Comparison of ENCODE assay signal across 21 mouse cellular contexts in genomic region chr19:42459512-42459911, GRCm38 (mm10). TPM values are rescaled to one million over a fixed set of nuclear protein-coding genes. Genes with fewer than 3 reads are reported as not detected.
DNase-seq lines count a peak whose midpoint lies in the region; ATAC-seq and TF ChIP-seq lines count a peak whose summit lies in the region.
"Had no signal": no experiment of that assay in that cellular context is flagged by ENCODE, and none has a peak within 500 bp of the region (broad histone marks: within the 10 kb centered on the region; RNA-seq: fewer than 3 reads in every experiment).

No protein-coding gene starts in this region.

- TF ChIP-seq EP300 in liver, postnatal 0 days (IDR thresholded peaks at IDR 0.05; ENCODE audit: low read depth): no peak

- H3K79me2 ChIP-seq in liver, adult 2 months (ENCODE audit: control insufficient read depth, insufficient read depth, low read length): no peaks in the 10 kb centered on the region

- no peak overlapping the region for H3K9ac ChIP-seq in liver, adult 2 months (ENCODE audit: low read depth, low read length)
- no peak overlapping the region for H3K9ac ChIP-seq in liver, postnatal 0 days (replicated peaks)
- H3K9ac ChIP-seq: embryonic facial prominence, embryonic 12.5 days; forebrain, embryonic 13.5 days; forebrain, embryonic 15.5 days; forebrain, postnatal 0 days had no signal

- no peaks in the 10 kb centered on the region for H3K36me3 ChIP-seq in liver, adult 2 months (ENCODE audit: control insufficient read depth, insufficient read depth, low read length)
- H3K36me3 ChIP-seq in liver, postnatal 0 days (replicated peaks; ENCODE audit: insufficient read depth, low read length): no peaks in the 10 kb centered on the region
- H3K36me3 ChIP-seq: embryonic facial prominence, embryonic 10.5 days; embryonic facial prominence, embryonic 12.5 days; forebrain, embryonic 15.5 days; G1E had no signal

- no peak overlapping the region for H3K27ac ChIP-seq in liver, adult 2 months (replicated peaks; ENCODE audit: insufficient read depth, low read depth, low read length)
- H3K27ac ChIP-seq in liver, postnatal 0 days (ENCODE audit: low read depth): no peak overlapping the region
- H3K27ac ChIP-seq: embryonic facial prominence, embryonic 10.5 days; embryonic facial prominence, embryonic 12.5 days; forebrain, embryonic 13.5 days; forebrain, embryonic 15.5 days had no signal

- no peak overlapping the region for H3K4me3 ChIP-seq in liver, adult 2 months (ENCODE audit: insufficient read depth, low read depth, low read length)
- H3K4me3 ChIP-seq in liver, postnatal 0 days (ENCODE audit: low read depth, low read length): no peak overlapping the region
- H3K4me3 ChIP-seq: embryonic facial prominence, embryonic 10.5 days; embryonic facial prominence, embryonic 12.5 days; forebrain, embryonic 13.5 days; forebrain, embryonic 15.5 days had no signal

- peaks cover 2% of the 10 kb centered on the region; the same call in 1 of the 2 replicates for H3K4me1 ChIP-seq in liver, adult 2 months (ENCODE audit: control insufficient read depth, insufficient read depth, low read length)
- no peaks in the 10 kb centered on the region for H3K4me1 ChIP-seq in liver, postnatal 0 days (ENCODE audit: insufficient read depth)
- H3K4me1 ChIP-seq: forebrain, embryonic 13.5 days had no signal

- DNase-seq in cerebellum, adult 9-10 months: peak; percentile 15
- no peak for DNase-seq in cerebellum, adult 18-20 months
- DNase-seq in cerebellum, postnatal 14 days: peak; percentile 58 to 65
- DNase-seq in cerebellum, adult 8-10 months: no peak
- DNase-seq in liver, adult 2 months (ENCODE audit: extremely low read depth, low read depth, low spot score): peak; percentile 31
- no peak for DNase-seq in liver, postnatal 0 days
- DNase-seq: adrenal gland, adult 8-10 months; adrenal gland, postnatal 14 days; adrenal gland, postnatal 36 days; B cell, adult 2 months; cerebellum, adult 11 months; forebrain, postnatal 0 days had no signal

- no peak for TF ChIP-seq CTCF in liver, adult 2 months (IDR thresholded peaks at IDR 0.05; ENCODE audit: low read depth, low read length)
- TF ChIP-seq CTCF in liver, postnatal 0 days (IDR thresholded peaks at IDR 0.05; ENCODE audit: low read depth): no peak

- TF ChIP-seq POLR2A in liver, adult 2 months (IDR thresholded peaks at IDR 0.05; ENCODE audit: extremely low read depth, insufficient read depth, low read length): no peak

- H3K27me3 ChIP-seq in liver, adult 2 months (ENCODE audit: control insufficient read depth, insufficient read depth, low read length): no peaks in the 10 kb centered on the region
- no peaks in the 10 kb centered on the region for H3K27me3 ChIP-seq in liver, postnatal 0 days (ENCODE audit: insufficient read depth, low read length)
- H3K27me3 ChIP-seq: embryonic facial prominence, embryonic 12.5 days; forebrain, embryonic 13.5 days; forebrain, embryonic 15.5 days; Patski had no signal

- H3K4me2 ChIP-seq in liver, postnatal 0 days (ENCODE audit: low read depth, low read length): no peak overlapping the region
- H3K4me2 ChIP-seq: embryonic facial prominence, embryonic 12.5 days; forebrain, embryonic 13.5 days; forebrain, embryonic 15.5 days had no signal

- no peaks in the 10 kb centered on the region for H3K9me3 ChIP-seq in liver, postnatal 0 days (ENCODE audit: low read length)
- H3K9me3 ChIP-seq: embryonic facial prominence, embryonic 10.5 days; embryonic facial prominence, embryonic 12.5 days; forebrain, embryonic 13.5 days; forebrain, embryonic 15.5 days; G1E had no signal

- ATAC-seq in liver, postnatal 0 days: no peak
- ATAC-seq: activated CD4-positive, CD25-positive, alpha-beta regulatory T cell, adult 4 months; CD4-positive, CD25-positive, alpha-beta regulatory T cell, adult 4 months; forebrain, embryonic 13.5 days; forebrain, embryonic 15.5 days; forebrain, postnatal 0 days; Patski had no signal

- WGBS in liver, adult 2 months: 60% methylated on average over 8 of the region's 8 CpGs
- 82% methylated on average over 8 of the region's 8 CpGs for WGBS in liver, postnatal 0 days (ENCODE audit: insufficient replicate concordance)

RNA-seq across cellular contexts. Expression of gene Crtac1, which starts 27.9 kb away (rescaled TPM):
- not detected in 2 replicates for total RNA-seq in liver, adult 2 months (2014; rRNA removed)
- not detected in 2 replicates for polyA plus RNA-seq in liver, adult 2 months (2012; rRNA removed)
- 0.11 and 0.21 TPM in 2 replicates for polyA plus RNA-seq in liver, postnatal 0 days (2015; fragmentation: Nextera tagmentation; extraction: Ambion mirVana)
- total RNA-seq: CH12.LX, G1E had no signal
- polyA plus RNA-seq: activated CD4-positive, CD25-positive, alpha-beta regulatory T cell, adult 4 months; CD4-positive, CD25-positive, alpha-beta regulatory T cell, adult 4 months; G1E had no signal

RNA-seq across cellular contexts. Expression of gene R3hcc1l, which starts 59.0 kb away (rescaled TPM):
- 11.9 and 14.7 TPM in 2 replicates for total RNA-seq in liver, adult 2 months (2014; rRNA removed)
- 2.4 TPM in 2 replicates for polyA plus RNA-seq in liver, adult 2 months (2012; rRNA removed)
- polyA plus RNA-seq in liver, postnatal 0 days (2015; fragmentation: Nextera tagmentation; extraction: Ambion mirVana): 7.5 and 7.9 TPM in 2 replicates

Comparison
In these comparisons a context has a peak if more than half of its experiments do, and no peak if none do; other contexts are left out.
1. DNase-seq: peak in cerebellum, adult 9-10 months (single experiment), cerebellum, postnatal 14 days (2 of 2) and liver, adult 2 months (single experiment); none in cerebellum, adult 18-20 months (0 of 2), cerebellum, adult 8-10 months (single experiment) and liver, postnatal 0 days (single experiment).